Mouse (Mus musculus) gastrocnemius, postnatal 4 days (tissue): ENCODE results near the gene Fez2. TPM values are rescaled to one million over a fixed set of nuclear protein-coding genes. Genes with fewer than 3 reads are reported as not detected.

ENCODE experiments used
- DNase-seq, 2 experiments: peaks; one replicate each; pipeline ENCODE4 v3.0.0; 2021 to 2022; ENCODE audit warnings: low spot score in 2 of 2, mixed read lengths in 2 of 2
- total RNA-seq, 2 experiments: library from RNA; stranded (reverse); gene quantifications; 2 replicates each; pipeline ENCODE4 v1.2.3; 2021

Fez2 gene
- total RNA-seq, 2 experiments from 2014 or later: 52.9 to 56.6 TPM

GRCm38 (mm10) chr17:78370445-78370844, 47.5 kb downstream of the Fez2 start:
- DNase-seq: no peak

DNA sequence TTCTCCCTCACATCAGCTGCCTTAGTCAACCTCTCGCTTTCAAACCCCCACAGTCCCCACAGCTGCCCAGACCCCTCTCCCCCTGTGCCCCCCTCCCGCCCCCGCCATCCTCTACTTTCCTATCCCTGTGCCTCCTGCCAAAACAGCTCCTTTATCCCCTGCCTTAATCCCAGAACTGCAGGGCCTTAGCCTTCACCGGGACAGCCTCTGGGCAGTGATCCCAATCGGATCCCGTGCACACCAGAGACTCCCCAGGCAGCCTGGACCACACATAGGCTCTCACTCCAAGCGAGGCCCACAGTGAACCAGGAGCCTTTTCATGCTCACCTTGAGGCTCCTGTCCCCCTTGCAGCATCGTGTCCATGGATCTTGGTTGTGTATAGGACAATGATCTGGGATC, 49.5 kb downstream of the Fez2 start:
- no peak for DNase-seq

- DNase-seq: no peak
Observed at GRCm38 (mm10) chr17:78366070-78366469, 51.9 kb downstream of the Fez2 start.

GRCm38 (mm10) chr17:78364555-78365302, 53.2 kb downstream of the Fez2 start:
- no peak for DNase-seq

DNA sequence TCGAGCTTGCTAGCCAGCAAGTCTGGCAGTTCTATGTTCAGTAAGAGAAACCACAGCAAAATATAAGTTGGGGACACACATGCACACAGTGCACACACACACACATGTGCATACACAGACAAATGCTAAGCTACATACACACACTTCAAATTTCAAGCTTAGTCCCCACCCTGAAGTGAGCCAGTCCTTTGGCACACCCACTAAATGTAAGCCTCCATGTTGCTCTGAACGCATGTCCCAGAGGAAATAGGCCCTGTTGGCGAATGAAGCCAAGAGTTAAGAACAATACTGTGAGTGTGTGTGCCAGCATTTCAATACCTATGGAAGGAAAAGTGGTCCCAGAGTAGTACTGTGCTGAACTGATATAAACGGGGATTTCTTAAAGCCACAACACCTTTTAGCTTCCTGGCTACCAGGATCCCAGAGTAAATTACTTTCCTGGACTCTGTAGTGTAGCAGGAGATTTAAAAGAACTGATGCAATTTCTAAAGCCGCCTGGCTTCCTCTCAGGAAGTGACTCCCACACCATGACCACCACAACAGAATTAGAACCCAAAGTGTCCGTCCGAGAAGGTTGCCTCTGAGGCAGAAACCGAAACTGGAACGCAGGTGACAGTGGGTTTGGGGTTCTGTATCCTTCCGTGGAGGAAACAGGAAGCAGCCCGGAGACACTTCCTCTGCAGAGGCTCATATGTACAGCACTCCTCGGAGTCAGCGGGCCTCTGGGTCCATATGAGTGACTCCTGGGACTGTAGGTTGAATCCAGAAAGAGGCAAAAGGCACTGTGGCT, 55.8 kb downstream of the Fez2 start:
- no peak for DNase-seq

DNA sequence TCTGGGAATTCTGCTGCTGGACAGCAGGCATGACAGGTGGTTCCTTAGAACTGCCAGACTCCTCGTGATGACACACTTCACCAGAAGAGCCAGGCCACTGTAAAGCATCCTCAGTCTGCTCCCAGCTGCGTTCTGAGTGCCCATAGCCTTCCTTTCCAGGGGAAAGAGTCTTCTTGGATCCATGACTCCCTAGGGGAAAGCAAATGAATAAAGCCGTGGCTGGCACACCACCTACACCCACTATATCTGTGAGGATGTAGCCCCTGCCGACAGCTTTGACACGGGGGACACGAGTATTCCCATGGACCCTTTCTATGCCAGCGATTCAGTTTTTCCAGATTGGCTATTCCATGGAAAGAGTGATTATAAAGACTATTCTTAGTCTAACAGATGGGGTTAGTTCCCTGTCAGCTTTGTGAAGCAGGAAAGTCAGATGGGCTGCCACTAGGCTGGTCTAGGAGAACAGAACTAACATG, 59.7 kb downstream of the Fez2 start:
- DNase-seq: no peak

- no peak for DNase-seq
Observed at GRCm38 (mm10) chr17:78357753-78358152, 60.2 kb downstream of the Fez2 start.

- no peak for DNase-seq
Observed at GRCm38 (mm10) chr17:78355611-78356010, 62.3 kb downstream of the Fez2 start.

- no peak for DNase-seq
Observed at GRCm38 (mm10) chr17:78354871-78355270, 63.1 kb downstream of the Fez2 start.

GRCm38 (mm10) chr17:78354411-78354810, 63.5 kb downstream of the Fez2 start:
- DNase-seq: no peak

- no peak for DNase-seq
Observed at GRCm38 (mm10) chr17:78352500-78352855, 65.5 kb downstream of the Fez2 start.

DNA sequence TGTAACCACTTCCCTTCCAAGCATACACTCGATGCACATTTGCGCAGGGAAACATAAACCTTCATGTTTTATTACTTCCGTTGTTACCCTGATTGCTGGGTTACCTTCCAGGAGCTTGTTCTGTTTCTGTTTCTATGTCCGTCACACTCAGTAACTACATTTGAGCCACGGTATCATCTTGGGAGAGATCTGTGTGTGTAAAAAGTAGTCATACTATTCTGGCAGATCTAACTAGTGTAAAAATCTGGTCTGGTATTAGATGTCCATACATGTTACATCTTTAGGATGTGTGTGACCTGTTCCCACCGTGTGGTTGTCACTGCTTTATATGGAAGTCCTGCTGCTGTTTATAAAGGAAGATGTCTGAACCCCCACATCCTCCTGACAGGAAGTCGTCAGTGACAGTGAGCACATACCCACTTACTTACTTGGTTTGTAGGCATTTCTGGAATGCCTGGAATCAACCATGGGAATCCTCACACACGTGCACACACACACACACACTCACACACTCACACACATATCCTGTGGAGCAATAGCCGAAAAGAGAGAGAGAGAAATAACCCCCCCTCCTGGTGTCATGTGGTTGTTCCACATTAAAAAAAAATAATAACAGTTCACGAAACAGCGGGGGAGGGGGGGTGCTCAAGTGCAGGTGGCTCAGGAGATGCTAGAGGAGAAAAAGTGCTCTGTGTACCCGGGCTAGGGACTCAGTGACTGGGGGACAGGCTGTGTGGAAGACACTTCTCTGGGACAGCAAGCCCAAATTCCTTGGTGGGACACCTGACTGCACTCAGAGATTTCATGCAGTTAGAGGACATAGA, 66.1 kb downstream of the Fez2 start:
- no peak for DNase-seq

GRCm38 (mm10) chr17:78347111-78347801, 70.7 kb downstream of the Fez2 start:
- DNase-seq: no peak

- no peak for DNase-seq
Observed at GRCm38 (mm10) chr17:78343688-78344087, 74.3 kb downstream of the Fez2 start.

DNA sequence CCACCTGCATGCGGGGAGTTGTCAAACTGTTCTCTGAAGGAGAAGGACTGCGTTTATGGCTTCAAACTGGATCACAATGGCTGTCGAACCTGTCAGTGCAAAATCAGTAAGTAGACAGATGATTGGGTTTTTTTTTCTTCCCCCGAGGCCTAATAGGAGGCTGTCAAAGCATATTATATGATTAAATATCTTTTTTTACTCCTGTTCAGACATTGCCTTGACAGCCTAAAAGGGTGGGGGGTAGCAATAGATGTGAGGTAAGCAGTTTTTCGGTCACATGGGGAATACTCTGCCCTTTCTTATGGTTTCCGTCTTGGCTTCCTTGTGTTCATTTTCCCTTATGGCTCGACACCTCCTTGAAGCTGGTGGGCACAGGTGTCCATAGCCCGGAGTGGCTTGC, 82.7 kb downstream of the Fez2 start:
- no peak for DNase-seq

- DNase-seq: no peak
Observed at GRCm38 (mm10) chr17:78333275-78333674, 84.7 kb downstream of the Fez2 start.

DNA sequence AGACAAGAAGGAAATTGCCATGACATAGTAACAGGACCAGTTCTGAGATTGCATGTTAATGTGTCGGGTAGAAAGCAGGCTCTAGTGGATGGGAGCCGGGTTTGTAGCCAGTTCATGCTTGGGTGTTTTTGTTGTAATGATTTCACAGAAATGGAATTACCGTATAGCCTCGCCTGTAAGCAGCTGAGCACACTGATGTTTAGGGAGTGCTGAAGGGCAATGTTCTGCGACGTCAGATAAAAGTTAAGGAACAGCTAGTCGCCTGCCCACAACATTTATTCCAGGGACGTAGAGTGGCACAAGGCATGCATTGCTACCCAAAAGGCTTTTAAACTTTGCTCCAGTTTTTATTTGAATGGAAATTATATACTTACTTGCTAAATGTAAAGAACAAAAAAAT, 86.5 kb downstream of the Fez2 start:
- DNase-seq: no peak

DNA sequence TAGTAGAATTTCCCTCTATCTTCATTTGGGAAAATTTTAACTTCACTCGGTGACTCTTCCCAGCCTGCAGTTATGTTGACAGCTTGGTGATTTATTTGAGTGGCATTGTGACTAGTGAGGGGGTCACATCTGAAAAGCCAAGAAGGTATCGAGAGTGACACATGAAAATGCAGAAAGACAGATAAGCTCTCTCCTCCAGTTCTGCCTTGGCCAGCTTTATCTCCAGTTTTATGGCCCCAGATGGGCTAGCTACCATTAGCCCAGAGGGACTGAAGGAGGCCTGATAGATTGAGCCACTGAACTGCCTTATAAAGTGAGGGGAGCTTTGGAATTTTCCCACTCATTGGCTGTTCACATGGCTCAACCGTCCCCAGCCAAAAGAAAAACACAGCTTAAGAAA, 89.7 kb downstream of the Fez2 start:
- no peak for DNase-seq

DNA sequence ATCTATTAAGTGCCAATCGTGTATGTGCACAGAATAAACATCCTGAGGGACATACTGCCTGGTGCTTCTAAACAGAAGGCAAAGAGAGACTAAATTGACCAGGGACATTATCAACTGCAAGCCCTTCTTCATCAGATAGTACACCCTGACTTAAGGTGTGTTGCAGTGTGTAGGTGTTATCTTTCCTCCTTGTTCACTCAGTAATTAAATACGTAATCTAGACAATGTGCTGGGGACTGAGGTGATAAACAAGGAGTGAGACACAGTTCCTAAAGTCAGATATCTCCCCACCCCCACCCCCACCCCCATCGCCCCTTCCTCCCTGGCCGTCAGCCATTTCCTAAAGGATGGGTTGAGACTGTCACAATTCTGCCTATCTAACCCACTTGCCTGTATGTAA, 90.8 kb downstream of the Fez2 start:
- no peak for DNase-seq

DNA sequence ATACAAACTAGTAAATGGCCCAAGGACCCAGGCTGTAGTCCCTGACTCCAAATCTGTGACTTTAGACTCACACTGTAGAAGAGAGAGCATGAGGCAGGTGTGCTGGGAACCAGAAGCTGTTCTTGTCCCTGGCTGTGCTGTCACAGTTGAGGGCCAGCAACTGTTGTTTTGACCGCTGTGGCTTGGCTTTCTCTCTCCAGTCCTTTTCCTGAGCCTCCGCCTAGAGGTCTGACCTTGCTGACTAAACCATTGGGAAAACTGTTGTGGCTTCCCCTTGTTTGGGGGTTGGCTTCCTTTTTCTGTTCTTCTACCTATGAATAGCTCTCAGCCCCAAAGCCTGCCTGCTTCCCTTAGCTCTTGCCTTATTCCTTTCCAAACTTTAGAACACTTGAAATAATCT, 91.6 kb downstream of the Fez2 start:
- DNase-seq: no peak

- no peak for DNase-seq
Observed at GRCm38 (mm10) chr17:78325761-78326332, 92.1 kb downstream of the Fez2 start.
